Mouse (Mus musculus): ENCODE data around the gene Arhgap44.

Arhgap44 gene

DNA sequence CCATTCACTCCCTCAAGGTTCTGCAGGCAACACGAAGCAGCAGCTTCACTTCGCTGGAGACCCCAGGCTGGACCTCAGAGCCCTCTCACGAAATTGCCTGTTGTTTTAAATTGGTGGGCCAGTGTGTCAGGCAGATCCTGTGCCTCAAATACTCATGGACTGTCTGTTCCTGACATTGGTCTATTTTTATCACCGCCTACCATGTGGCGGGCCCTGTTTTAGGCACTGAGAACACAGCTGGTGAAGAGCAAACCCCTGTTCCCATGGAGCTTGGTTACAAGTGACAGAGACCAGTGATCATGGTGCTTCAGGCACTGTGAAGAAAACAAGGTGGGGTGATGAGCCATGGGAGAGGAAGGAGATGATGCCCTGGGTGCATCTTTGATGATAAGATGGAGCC, 93.2 kb downstream of the Arhgap44 start:
- DNase-seq = no peak

DNA sequence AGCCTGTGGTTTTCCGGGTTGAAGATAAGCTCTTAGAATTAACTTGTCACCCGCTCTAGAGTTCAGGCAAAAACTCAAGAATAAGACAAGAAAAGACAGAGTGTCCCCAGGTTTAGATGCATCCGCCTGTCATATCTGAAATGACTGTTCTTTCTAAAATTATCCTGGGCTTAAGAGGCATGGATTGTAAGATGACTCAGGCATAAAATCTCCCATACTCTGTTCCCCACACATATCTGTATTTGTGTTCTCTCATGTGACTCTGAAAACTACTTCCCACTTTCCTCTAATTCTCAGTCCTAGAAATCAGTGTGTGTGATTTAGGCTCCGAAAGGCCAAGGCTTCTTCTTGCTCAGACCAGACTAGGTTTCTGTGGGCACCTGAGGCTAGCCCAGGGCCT, 93.7 kb downstream of the Arhgap44 start:
- DNase-seq = no peak

DNA sequence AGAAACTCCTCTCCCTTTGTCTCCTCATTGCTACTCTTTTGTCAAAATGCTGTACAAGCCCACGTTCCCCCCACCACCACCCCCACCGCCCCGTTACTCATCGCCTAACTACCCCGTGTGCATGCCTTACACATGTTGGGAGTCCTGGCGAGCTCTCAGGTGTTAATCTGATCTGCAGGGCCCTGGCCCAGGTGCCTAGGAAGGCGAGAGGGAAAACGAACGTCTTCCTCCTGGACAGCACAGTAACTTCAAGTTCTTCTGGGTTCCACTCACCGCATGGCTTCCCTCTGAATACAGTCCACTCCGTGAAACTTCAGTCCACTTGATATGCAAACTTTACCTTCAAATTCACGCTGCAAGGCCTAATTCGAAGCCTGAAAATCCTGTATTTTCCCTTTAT, 97.6 kb downstream of the Arhgap44 start:
- DNase-seq = no peak

DNA sequence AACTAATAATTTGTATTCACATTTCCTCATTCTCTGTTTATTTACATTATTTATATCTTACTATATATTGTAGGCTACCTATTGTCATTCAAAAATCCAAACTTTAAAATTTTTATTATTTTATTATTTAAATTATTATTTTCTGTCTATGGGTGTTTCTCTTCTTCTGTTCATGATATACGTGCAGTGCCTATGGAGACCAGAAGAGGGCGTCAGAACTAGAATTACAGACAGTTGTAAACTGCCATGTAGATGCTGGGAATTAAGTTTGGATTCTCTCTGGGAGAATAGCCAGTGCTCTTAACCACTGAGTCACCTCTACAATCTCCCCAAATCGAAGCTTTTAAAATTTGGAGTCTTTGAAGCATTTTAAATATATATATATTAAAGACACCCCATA, 101.3 kb downstream of the Arhgap44 start:
- DNase-seq = no peak

- DNase-seq = no peak
Observed at GRCm38 (mm10) chr11:65059531-65059930, 103.2 kb downstream of the Arhgap44 start.

DNA sequence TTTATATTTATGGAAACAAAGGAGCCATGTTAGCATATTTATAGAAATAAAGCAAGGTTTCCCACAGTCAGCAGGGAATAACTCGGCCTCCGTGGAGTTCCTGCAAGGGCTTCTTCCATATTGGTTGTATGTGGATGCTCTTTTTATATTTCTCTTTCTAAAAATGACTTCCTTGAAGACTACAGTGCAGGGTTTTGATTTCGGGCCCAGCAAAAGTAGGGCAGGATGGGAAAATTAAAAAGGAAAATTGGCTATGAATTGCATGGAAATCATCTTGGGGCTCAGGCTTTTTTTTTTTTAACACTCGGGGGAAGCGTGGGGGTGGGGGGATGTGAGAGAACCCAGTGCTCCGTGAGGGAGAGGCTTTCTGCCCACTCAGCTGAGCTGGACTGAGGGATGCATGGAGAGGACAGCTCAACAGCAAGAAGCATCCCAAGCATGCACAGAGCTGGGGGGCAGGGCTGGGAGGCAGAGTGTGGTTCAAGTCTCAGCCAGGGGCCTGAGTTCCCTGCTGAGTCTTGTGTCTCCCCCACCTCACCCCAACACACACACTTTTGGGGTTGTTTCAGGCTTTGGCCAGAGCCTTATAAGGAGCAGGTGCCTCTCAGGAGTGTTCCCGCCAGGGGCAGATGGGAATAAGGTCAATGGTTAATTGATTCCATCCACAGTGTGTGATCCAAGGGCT, 104.4 kb downstream of the Arhgap44 start:
- no peak for DNase-seq

DNA sequence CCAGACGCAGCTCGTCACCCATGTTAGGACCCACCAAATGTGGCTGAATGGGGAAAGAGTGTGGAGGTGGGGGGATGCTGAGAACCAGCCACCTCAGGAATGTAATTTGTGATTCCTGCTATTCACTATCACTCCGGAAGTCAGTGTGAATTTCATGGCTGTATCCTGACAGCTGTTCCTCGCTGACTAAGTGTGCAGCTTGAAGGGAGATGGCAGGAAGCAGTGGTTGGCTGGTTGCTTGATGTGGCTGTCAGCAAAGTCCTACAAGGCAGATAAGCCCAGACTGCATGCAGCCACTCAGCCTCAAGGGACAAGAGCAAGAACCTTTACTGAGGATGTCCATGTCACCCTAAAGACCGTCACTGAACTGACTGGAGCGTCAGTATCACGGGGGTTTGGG, 107.2 kb downstream of the Arhgap44 start:
- no peak for DNase-seq

- DNase-seq = no peak
Observed at GRCm38 (mm10) chr11:65054216-65054615, 108.5 kb downstream of the Arhgap44 start.

GRCm38 (mm10) chr11:65050819-65051218, 111.9 kb downstream of the Arhgap44 start:
- no peak for DNase-seq

GRCm38 (mm10) chr11:65049090-65049489, 113.7 kb downstream of the Arhgap44 start:
- DNase-seq = no peak

GRCm38 (mm10) chr11:65040556-65040955, 122.2 kb downstream of the Arhgap44 start:
- no peak for DNase-seq

DNA sequence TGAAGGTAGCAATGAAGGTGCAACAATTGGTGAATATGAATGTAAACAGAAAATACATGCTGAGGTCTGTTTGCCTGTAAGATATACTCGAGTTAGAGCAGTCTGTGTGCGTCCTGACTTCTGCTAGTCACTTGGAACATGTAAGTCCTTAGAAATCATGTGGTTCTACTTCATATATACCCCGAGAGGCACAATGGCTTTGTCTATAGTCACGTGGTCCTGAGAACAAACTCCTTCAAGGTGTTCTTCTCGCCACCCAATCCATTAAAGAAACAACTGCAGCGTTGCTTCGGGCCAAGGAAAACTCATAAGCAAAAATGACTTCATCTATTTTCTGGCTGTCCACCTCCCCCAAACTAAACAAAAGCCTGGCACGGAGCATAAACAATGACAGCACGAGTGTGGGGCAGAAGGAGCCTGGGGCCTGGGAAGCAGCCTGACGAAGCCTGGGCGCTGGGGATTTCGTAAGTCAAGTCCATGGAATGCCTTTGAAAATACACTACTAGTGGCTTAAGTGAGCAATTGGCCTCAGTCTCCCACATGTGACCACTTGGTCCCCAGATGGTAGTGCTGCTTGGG, 123.2 kb downstream of the Arhgap44 start:
- no peak for DNase-seq

GRCm38 (mm10) chr11:65038996-65039395, 123.8 kb downstream of the Arhgap44 start:
- no peak for DNase-seq

DNA sequence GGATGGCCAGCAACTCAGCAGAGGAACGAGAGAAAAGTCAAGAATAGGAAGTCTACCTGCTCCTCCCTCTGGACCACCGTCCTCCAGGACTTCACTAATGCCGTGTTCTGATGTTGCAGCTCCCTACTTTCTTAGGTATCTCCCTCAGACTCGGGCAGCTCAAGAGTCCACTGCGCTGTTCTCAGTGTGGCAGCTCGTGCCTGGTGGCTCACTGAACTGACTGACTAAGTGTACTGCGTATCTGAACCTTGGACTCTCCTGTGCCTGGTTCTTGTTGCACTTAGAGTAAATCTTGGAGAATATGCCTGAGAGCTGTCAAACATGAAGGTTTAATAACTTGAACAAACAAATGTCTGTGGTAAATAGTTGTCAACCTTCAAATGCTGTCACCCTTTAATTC, 130.5 kb downstream of the Arhgap44 start:
- DNase-seq = no peak

DNA sequence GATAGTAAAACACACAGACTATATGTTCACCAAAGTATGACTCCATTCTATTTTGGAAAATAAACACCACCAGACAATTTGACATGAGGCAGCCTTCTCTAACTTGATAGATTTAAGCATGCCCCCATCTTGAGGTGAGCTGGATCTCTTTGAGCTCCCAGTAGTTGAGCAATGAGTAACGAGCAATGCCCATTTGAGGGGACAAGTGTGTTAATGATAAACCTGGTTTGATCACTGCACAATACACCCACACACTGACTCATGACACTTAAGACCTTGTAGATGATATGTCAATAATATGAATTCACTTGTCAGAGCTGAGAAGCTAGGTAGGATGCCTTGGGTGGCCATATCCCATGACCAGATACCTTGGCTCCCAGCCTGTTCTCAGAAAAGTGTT, 132.6 kb downstream of the Arhgap44 start:
- DNase-seq = no peak

DNA sequence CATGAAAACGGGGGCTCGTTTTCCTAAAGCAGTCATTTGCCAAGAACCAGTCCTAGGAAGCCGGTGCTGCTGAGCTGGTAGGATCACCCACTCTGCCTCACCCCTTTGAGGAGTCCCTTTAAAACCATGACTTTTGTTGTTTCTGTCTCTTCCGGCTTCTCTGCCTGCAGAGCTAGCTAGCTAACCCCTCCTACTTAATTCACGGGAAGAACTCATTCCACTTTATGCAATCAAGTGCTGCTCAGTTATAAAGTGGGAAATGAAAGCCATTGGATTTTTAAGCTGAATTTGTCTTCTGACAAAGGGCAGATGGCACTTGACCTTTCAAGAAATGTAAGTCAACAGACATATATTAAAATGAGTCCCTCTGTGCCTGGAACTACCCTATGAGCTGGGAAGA, 134.7 kb downstream of the Arhgap44 start:
- no peak for DNase-seq

GRCm38 (mm10) chr11:65022771-65023170, 140.0 kb downstream of the Arhgap44 start:
- DNase-seq = no peak

DNA sequence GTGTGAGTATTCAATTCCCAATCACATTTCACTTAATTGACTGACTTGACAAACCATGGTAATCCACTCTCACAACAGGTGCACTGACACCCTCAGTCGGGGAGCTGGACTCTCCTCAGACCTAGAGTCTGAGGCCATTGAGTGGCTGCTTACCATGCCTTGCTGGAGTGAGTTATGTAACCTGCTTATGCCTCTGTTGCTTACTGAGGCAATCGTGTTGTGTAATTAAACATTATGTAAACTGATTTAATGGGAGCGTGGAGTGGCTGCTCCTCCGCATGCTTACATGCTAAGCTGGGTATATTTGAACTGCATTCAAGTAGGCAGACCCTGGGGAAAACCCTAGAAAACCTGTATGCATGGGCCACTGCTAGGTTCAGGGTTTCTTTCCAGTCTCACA, 142.0 kb downstream of the Arhgap44 start:
- DNase-seq = no peak

DNA sequence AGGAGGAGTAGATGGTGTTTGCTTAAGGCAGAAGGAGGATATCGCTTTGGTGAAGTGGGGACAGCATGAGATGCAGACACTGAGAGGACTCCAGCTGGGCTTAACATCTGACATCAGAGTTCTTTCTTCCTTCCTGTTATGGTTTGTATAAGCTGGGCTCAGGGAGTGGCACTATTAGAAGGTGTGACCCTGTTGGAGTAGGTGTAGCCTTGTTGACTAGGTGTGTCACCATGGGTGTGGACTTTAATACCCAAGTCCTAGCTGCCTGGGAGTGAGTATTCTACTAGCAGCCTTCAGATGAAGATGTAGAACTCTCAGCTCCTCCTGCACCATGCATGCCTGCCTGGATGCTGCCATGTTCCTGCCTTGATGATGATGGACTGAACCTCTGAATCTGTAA, 146.0 kb downstream of the Arhgap44 start:
- no peak for DNase-seq

DNA sequence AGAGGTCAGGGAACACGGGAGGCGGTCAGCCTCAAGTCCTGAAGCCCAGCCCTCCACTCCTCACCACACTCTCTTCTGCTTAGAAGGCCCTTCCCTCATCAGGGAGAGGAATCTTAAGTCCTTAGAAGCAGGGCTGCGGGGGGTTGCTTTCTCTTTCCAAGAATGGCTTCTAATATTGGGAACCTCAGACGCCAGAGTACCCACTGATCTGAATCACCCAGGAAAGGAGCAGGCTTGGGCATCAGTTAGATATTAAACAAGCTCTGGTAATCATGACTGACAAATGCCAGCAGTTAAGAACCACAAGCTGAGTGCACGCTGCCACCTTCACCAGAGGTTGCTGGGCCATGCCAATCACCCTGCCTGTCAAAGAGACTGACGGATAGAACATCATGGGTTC, 148.9 kb downstream of the Arhgap44 start:
- DNase-seq = no peak

GRCm38 (mm10) chr11:65006047-65006446, 156.7 kb downstream of the Arhgap44 start:
- DNase-seq = no peak

- no peak for DNase-seq
Observed at GRCm38 (mm10) chr11:65004836-65005235, 157.9 kb downstream of the Arhgap44 start.

DNA sequence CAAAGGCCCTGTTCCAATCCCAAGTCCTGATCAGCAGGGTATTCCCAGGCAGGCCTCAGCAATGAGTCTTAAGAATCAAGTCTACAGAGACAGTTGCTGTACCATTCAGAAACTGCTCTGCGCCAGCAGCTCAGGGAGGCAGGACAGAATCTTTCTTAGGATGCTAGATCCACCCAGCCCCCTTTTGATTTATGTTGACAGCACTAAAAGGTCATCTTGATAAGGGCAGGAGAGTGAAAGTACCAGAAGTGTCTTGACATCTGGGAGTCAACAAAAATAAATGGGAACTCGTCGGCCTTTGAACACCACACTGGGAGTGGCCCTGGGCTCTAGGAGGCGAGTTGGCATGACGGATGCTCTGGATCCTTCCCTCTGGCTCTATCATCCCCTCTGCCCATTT, 159.2 kb downstream of the Arhgap44 start:
- no peak for DNase-seq

DNA sequence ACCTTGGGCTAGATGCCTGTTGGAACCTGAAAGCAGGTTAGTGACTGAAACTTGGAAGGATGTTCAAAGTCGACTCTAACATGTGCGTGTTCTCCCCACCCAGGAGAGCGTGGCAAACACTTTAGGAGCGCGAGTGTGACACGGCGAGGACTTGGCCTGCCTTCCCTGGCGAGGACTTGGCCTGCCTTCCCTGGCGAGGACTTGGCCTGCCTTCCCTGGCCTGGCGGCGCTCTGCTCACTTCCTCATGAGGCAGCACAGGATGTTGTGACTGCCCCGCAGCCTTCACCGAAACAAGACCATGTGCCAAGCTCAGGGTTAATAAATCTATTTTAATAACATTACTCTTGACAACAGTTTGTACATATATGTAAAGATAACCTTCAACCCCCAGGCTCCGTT, 161.0 kb downstream of the Arhgap44 start:
- no peak for DNase-seq

DNA sequence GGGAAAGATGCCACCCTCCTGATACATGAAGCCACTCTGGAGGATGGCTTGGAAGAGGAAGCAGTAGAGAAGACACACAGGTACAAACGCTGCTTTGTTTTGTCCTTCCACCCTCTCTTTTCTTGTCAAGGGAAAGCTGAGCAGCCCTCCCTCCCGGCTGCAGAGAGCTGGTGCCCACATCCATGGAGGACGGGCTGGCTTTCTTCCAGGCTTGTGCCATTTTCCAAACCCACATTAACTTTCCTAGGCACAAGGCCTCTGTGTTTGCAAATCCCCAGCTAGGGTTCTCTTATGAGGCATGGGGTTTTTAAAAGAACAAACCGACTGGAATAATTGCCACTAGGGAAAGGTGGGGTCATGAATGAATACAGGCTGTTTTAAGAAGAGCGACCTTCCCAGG, 163.1 kb downstream of the Arhgap44 start:
- peak; percentile 59 for DNase-seq
